17 mouse cellular contexts compared by ENCODE assay signal in the genomic region with DNA sequence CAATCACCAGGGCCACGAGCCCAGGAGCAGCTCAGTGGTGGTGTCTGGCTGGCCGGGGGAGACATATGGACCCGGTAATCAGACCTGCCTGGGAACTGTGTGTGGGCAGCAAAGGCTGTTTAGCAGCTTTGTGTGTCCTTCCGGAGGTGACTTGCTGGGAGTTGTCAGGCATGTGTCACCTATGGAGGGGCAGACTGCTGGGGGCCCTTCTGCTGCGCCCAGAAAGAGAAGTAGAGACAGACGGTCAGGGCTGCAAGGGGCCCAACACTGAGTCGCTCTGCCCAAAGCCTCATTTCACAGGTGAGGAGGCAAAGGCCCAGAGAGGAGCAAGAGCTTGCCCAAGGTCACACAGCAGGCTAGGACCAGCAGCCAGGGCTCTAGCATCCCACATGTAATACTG.
"Had no signal": no experiment of that assay in that cellular context is flagged by ENCODE, and none has a peak within 500 bp of the region (broad histone marks: within the 10 kb centered on the region; RNA-seq: fewer than 3 reads in every experiment).

No protein-coding gene starts in this region.

- ATAC-seq: lung, postnatal 0 days; midbrain, embryonic 13.5 days had no signal

- H3K9me3 ChIP-seq: limb, embryonic 12.5 days; midbrain, embryonic 13.5 days; neural tube, embryonic 12.5 days; stomach, embryonic 15.5 days had no signal

- H3K4me2 ChIP-seq: limb, embryonic 12.5 days; midbrain, embryonic 13.5 days; neural tube, embryonic 12.5 days; stomach, embryonic 15.5 days had no signal

- H3K4me3 ChIP-seq: left cerebral cortex, adult 2 months; limb, embryonic 12.5 days; midbrain, embryonic 13.5 days; myocyte; neural tube, embryonic 12.5 days; stomach, embryonic 15.5 days had no signal

- H3K27ac ChIP-seq: kidney, postnatal 0 days; left cerebral cortex, adult 2 months; limb, embryonic 12.5 days; liver, embryonic 14.5 days; midbrain, embryonic 13.5 days; neural tube, embryonic 12.5 days; stomach, embryonic 15.5 days had no signal

- H3K36me3 ChIP-seq: limb, embryonic 12.5 days; midbrain, embryonic 13.5 days; neural tube, embryonic 12.5 days; stomach, embryonic 15.5 days had no signal

- DNase-seq: kidney, adult 9 months; kidney, postnatal 36 days; liver; lung, adult 2 months; lung, postnatal 36 days; retina, postnatal 1 day; thymus, adult 2 months; thymus, postnatal 25 days had no signal

- H3K27me3 ChIP-seq: stomach, embryonic 15.5 days had no signal

- H3K9ac ChIP-seq: limb, embryonic 12.5 days; liver, embryonic 14.5 days; midbrain, embryonic 13.5 days; neural tube, embryonic 12.5 days; stomach, embryonic 15.5 days had no signal
